Mouse (Mus musculus) thymus, adult 2 months (tissue): Measurements from ENCODE around the gene Mrpl38.

Source experiments
- CTCF ChIP-seq: fragments of 200-500 bp; IDR thresholded peaks from 2 replicates; pipeline ENCODE4 v1.5.1; 2012; ENCODE audit warnings: mild to moderate bottlenecking, control low read depth, low read length, moderate library complexity, borderline replicate concordance; ENCODE audit not compliant: control insufficient read depth, poor library complexity, insufficient read depth; ENCODE audit errors: extremely low read depth
- POLR2A ChIP-seq: fragments of 200-500 bp; IDR thresholded peaks from 2 replicates; pipeline ENCODE4 v1.6.1; 2012; ENCODE audit warnings: mild to moderate bottlenecking, low read length, control low read depth, moderate library complexity; ENCODE audit not compliant: control insufficient read depth, poor library complexity, insufficient read depth; ENCODE audit errors: extremely low read depth

GRCm38 (mm10) chr11:116095573-116095972 lies 43.1 kb downstream of the Mrpl38 start:
- TF ChIP-seq CTCF (no peak), POLR2A (no peak)
